Mouse (Mus musculus) lung, postnatal 36 days (tissue): ENCODE data around the gene Apc2.
A peak's percentile ranks its signal among the peaks of the same experiment; 100 is the strongest.
"Not testable (repeated sequence)": the region's sequence is repeated elsewhere in the genome, so short reads cannot be mapped to it uniquely, and the experiment has no call there.

ENCODE experiments used
- DNase-seq: peaks from one replicate; pipeline ENCODE4 v3.0.0; 2022; ENCODE audit warnings: mixed read lengths

The Apc2 gene

DNA sequence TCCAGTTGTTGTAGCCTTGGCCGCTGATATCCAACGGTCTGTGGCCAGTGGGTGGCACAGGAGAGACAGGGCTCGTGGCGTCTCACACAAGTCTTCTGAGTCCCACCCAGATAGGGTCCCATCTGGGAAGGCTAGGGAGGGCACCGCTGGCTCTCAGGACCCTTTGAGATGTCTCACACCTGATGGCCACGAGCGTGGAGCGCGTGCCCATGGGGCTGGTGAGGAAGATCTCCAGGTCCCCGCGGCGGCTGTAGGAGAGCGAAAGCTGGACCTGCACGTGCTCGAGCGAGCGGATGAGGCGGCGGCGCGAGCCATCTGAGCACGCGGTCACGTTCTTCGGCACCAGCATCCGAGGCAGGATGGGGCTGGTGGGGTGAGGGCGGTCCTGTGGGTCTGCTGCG is 27.0 kb downstream of the Apc2 start:
- peak; percentile 38 for DNase-seq

DNA sequence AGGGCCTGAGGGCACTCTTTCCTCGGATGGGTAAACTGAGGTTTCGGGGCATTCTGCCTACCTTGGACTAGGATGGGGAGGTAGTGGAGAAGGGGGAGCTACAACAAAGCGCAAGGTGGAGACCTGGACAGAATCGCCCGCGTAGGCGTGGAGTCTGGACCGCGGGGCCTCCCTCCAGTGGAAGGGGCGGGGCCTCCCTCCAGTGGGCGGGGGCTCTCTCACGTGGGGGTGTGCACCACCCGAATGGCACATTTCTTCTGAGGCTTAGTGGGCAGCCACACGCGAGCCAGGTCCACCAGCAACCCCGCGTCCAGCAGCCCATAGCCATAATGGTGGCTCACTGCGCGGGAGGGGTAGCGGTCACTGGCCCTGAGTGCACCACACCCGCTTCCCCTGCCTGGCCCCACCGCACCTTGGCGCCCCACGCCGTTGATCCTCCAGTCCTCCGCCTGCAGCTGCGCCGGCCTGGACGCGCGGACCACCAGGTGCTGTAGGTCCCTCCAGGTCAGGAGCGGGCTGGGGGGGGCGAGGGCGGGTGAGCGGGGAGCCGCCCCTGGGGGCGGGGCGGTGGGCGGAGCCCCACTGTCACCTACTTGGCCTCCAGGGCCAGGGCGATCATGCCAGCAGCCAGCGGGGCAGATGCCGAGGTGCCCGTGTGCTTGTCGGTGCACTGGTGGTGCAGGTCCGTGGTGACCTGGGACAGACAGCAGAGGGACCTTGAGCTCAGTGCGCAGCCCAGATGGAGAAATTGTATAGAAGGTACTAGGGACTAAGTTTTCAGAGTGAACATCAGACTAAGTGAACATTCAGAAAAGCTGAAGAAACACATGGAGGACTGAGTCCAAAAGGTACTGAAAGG is 27.7 kb downstream of the Apc2 start:
- peak; percentile 87 for DNase-seq

DNA sequence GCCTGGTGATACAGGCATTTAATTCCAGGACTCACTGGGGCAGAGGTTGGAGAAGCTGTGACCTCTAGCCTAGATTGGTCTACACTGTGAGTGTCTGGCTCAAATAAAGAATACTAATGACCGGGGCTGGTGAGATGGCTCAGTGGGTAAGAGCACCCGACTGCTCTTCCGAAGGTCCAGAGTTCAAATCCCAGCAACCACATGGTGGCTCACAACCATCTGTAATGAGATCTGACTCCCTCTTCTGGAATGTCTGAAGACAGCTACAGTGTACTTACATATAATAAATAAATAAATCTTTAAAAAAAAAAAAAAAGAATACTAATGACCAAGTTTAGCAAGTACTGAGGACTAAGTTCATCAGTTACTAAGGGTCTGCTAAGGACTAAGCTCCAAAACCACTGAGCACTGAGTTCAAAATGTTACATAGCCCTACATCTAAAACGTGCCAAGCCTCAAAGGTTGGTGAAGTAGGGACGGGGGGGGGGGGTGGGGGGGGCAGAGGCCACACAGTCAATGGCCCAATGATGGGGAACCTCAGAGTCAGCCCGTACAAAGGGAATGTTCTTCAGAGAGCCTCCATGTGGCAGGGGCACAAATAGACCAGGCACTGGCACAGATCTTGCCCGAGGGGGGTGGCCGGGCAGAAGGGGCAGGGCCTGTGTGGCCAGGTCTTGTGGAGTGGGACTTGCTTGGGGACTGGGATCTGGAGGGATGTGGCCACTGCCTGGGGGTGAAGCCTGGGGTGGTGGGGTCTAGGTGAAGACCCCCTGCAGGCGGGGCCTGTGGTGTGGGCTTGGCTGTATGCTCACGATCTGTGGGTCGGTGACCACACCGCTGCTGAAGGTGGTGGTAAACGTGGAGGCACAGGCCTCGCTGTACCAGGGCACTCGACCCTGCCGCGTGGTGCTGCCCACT is 28.6 kb downstream of the Apc2 start:
- no peak for DNase-seq

DNA sequence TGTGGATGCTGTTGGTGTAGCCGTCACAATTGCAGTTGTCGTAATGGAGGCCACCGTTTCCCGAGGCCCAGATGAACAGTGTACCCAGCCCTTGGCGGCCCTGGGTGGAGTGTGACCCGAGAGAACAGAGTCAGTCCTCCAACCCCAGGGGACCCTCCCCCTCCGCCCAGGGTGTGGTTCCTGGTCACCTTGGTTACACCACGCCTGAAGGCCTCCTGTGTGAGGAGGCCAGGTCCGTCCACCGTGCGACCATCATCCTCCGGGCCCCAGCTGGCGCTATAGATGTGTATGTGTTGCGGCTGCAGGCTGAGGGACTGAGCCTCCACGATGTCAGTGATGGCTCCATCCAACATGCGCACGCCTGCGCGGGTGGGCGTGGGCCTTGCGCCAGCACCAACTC is 29.3 kb downstream of the Apc2 start:
- DNase-seq: no peak

GRCm38 (mm10) chr10:80329273-80330081 is 33.7 kb downstream of the Apc2 start, which contains the start of the genes Pcsk4 and Reep6:
Gene Pcsk4 (minus strand): TSS chr10:80329498.
Gene Reep6 (plus strand): TSS chr10:80329953.
- peak; percentile 98 for DNase-seq

DNA sequence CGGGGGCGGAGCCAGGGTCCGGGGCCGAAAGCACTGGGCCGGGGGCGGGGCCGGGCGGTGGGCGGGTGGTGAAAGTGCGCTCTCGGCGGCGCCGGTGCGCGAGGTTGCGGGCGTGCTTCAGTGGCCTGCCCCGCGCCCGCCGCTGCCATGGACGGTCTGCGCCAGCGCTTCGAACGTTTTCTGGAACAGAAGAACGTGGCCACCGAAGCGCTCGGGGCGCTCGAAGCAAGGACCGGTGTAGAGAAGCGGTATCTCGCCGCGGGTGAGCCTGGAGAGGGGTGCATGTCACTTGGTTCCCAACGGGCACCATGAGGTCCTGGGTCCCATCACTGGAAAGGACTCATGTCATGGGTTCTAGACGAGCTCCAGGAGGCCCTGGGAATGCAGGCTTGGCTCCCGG is 34.3 kb downstream of the Apc2 start:
- no peak for DNase-seq

GRCm38 (mm10) chr10:80330888-80331287 is 35.1 kb downstream of the Apc2 start:
- peak; percentile 55 for DNase-seq

- peak; percentile 28 for DNase-seq
These were observed 36.1 kb downstream of the Apc2 start for GRCm38 (mm10) chr10:80331636-80332524.

DNA sequence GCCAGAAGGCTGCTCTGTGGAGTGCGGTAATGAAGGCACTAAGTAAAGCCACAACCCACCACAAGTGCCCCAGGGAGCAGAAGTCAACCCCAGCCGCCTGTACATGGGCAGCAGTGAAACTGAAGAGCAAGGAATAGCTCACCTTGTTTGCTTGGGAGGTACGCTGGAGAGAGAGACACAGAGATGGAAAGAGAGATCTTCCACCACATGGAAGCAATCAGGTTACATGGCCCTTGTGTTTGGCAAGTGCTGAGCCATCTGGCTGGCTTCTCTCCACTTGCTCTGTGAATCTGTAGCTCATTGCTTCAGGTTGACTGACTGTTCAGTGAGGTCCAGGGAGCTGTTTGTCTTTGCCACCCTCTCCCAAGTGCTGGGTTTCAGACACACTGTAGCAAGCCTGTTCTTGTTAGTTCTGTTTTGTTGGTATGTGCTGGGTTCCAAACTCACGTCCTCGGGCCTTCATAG is 36.8 kb downstream of the Apc2 start:
- DNase-seq: no peak

DNA sequence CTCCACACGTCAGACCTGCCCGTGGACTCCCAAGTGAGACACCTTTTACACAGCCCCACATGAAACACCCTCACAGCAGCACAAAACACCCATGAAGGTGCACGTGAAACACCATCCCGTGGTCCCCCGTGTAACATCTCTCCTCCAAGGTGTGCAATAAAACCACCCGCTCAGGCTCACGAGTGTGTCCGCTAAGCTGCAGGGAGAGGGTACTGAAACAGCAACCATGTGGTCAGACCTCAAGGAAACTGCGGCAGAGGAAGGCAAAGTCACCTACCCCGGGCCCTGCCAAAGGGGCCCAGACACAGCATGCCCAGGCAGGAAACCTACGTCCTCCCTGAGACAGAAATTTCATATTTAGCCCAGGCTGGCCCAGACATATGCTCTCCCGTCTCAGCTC is 40.5 kb downstream of the Apc2 start:
- DNase-seq: no peak

DNA sequence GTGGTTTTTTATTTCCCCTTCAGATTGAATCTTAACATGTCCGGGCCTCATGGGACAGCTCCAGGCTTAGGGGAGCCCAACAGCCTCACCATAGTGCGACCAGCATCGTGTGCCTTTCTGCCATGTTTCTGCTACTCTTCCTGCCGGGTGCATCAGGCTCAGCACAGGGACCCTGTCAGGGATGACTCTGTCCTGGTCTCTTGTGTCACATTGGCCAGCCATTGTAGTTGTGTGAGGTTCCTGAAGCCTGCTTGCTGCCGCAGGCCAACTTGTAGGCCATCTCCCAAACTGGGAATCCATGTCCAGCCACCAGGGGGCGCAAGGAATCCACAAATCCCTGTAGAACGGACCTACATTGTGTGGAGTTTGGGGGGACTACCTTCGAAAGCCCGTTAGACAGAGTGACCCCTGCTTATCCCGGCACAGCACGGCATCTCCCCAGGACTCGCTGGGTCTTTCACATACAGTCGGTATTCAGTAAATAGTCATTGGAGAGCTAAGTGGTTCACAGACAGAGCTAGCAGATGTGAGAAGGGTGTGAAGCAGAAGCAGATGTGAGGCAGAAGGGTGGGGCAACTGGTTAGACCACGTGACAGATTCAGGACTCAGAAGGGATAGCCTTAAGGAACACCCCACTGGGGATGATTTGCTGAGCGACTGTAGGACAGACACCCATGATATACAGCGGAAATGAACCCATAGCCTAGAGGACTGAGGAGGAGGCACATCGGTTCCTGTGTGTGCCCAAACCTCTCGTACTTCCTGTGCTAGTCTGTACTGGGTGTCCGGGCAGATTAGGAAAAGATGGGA is 44.4 kb downstream of the Apc2 start:
- DNase-seq: peak; percentile 93

DNA sequence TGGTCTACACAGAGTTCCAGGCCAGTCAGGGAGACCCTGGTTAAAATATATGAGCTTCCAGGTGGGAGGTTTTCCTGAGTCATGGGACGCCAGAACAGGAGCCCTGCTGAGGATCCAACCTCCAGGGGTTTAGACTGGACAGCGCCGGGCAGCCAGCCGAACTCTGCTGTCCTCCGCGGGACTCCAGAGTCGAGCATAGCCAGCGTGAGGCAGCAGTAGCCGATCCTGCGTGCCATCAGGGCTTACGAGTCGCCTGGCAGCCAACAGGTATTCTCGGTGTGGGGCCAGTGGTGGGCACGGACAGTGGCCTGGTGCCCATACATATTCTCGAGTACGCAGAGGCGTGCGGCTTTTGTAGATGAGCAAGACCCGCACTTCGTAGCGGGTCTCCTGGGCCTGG is 45.2 kb downstream of the Apc2 start:
- no peak for DNase-seq

DNA sequence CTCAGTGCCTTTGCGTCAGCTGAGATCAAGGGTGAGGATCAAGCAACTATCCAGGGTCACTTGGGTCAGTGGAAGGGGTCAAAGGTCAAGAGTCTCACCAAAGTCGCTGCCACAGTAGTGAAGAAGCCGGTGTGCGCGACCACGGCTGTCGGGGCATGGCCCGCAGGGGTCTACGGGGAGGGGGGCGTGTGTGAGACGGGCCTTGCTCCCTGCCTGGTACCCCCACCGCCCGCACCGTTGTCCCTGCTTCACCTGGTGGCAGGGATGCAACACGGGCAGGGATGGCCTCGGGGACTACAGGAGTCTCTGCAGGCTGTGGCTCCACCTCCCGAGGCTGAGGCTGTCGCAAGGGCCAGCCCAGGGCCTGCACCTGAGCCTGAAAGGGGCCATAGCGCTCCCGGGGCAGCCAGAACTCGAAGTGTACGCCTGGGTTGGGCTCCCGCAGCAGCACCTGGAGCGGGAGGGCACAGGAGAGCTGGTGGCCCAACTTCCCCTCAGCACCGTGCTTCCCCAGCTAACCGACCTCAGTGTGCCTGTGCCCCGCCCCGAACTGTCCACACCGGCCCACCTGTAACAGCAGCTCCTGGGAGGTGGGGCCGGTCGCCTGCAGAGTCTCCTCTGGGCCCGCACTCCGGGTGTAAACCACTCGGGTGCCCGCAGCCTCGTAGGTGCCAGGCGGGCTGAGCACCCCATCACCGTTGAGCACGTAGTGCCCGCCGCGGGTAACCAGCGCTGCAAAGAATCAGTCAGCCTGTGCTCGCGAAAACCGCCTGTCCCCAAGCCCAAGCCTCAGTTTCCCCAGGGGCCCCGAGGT is 45.9 kb downstream of the Apc2 start:
- no peak for DNase-seq

- DNase-seq: no peak
These were observed 46.5 kb downstream of the Apc2 start for GRCm38 (mm10) chr10:80342305-80342748.

DNA sequence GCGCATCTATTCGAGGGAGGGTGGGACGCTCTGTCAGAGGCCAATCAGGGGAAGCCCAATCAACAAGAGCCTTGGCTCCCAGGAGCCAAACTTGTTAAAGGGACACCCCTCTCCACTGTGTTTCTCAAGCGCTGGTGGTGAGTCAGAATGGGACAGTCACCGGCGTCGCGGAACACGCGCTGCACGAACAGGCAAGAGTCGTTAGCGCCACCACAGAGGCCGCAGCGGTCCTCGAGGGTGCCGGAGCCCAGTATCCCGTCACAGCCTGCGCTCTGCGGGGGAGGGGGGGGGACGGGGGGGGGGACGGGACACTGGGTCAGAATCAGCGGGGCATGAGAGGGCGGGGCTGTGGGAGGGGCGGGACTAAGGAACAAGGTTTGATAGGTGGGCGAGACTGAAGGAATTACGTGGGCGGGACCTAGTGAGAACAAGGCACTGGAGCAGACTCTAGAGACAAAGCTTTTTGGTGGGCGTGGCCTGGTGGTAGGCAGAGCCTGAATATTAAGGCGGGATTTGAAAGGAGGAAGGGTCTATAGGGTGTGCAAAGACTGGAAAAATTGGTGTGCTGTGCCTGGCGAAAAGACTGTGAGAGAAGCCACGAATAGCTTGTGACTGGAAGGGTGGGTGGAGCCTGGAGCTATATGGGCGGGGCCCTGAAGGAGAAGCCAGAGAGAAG is 47.1 kb downstream of the Apc2 start:
- peak; percentile 82 for DNase-seq

- no peak for DNase-seq
These were observed 47.7 kb downstream of the Apc2 start for GRCm38 (mm10) chr10:80343425-80343895.

- DNase-seq: peak; percentile 73
These were observed 48.4 kb downstream of the Apc2 start for GRCm38 (mm10) chr10:80344131-80344661.

- DNase-seq: peak; percentile 64
These were observed 49.3 kb downstream of the Apc2 start for GRCm38 (mm10) chr10:80345122-80345521.

- DNase-seq: not testable (repeated sequence)
These were observed 50.2 kb downstream of the Apc2 start for GRCm38 (mm10) chr10:80345929-80346328.
